Mouse (Mus musculus): ENCODE measurements at regions not wholly inside any gene's neighbourhood (a gene's known extent, or its start where the extent isn't known, plus 50 kb on each side); places are given as distances from the start of the nearest gene placed in this dataset.

- H3K27ac ChIP-seq (ENCODE audit: insufficient read depth, low read depth), result no peak overlapping the region
- in situ Hi-C loops (cut with MboI; ENCODE audit: low pct_ligation_motif_present, low pct_unique_long_range_greater_than_20kb, low sequenced_read_pairs), result no loop called here
Observed at GRCm38 (mm10) chr13:111096071-111096470, 158.7 kb upstream of the Actbl2 start.

GRCm38 (mm10) chr13:111097336-111097735 is 157.5 kb upstream of the Actbl2 start:
- Histone ChIP-seq H3K4me2 (ENCODE audit: insufficient read depth, low read depth, poor library complexity, severe bottlenecking) (no peak overlapping the region; the same call in 1 of the 2 replicates), H3K9ac (ENCODE audit: insufficient read depth, low read depth) (no peak overlapping the region), H3K27ac (ENCODE audit: insufficient read depth, low read depth) (no peak overlapping the region), H3K79me2 (replicated peaks; ENCODE audit: control insufficient read depth, extremely low read depth, insufficient read depth, poor library complexity, severe bottlenecking) (no peaks in the 10 kb centered on the region), H3K36me3 (replicated peaks in 1 of 2; ENCODE audit: control insufficient read depth in 1 of 2, insufficient read depth in 1 of 2, low read length in 1 of 2) (no peaks in the 10 kb centered on the region), H3K9me3 (replicated peaks; ENCODE audit: low read length) (no peaks in the 10 kb centered on the region), H3K27me3 (replicated peaks) (no peaks in the 10 kb centered on the region), H3K4me1 (ENCODE audit: control insufficient read depth in 1 of 2, insufficient read depth in 2 of 2) (no peaks in the 10 kb centered on the region), H3K4me3 (replicated peaks in 1 of 3; ENCODE audit: low read depth in 2 of 3, low read length in 2 of 3, poor library complexity in 1 of 3) (no peak overlapping the region)
- TF ChIP-seq POLR2A (IDR thresholded peaks at IDR 0.05; ENCODE audit: low read depth, low read length) (no peak), POLR2AphosphoS2 (IDR thresholded peaks at IDR 0.05; ENCODE audit: low read depth, low read length) (no peak), HCFC1 (IDR thresholded peaks at IDR 0.05; ENCODE audit: low read depth, low read length) (no peak), ETS1 (conservative IDR thresholded peaks at IDR 0.05; ENCODE audit: low read depth, low read length) (no peak), ZMIZ1 (IDR thresholded peaks at IDR 0.05; ENCODE audit: low read depth, low read length) (no peak), CHD1 (IDR thresholded peaks at IDR 0.05; ENCODE audit: low read depth, low read length) (no peak), JUND (conservative IDR thresholded peaks at IDR 0.05; ENCODE audit: low read depth, low read length) (no peak), TCF12 (IDR thresholded peaks at IDR 0.05; ENCODE audit: low read depth, low read length) (no peak), ZNF384 (IDR thresholded peaks at IDR 0.05; ENCODE audit: low read depth, low read length) (no peak), MAZ (IDR thresholded peaks at IDR 0.05; ENCODE audit: low read depth, low read length) (no peak), RCOR1 (conservative IDR thresholded peaks at IDR 0.05; ENCODE audit: low read depth, low read length) (no peak), NRF1 (IDR thresholded peaks at IDR 0.05; ENCODE audit: low read depth, low read length) (no peak), ZC3H11A (IDR thresholded peaks at IDR 0.05; ENCODE audit: low read depth, low read length) (no peak), ZKSCAN1 (IDR thresholded peaks at IDR 0.05; ENCODE audit: borderline replicate concordance, low read depth, low read length) (no peak)
- in situ Hi-C loops (cut with MboI; ENCODE audit: low pct_ligation_motif_present, low pct_unique_long_range_greater_than_20kb, low sequenced_read_pairs) (no loop called here), dilution Hi-C loops (cut with MboI; ENCODE audit: extremely low pct_ligation_motif_present, extremely low pct_unique_long_range_greater_than_20kb, low sequenced_read_pairs) (no loop called here)
- no peak for DNase-seq (ENCODE audit: extremely low read depth)

More at GRCm38 (mm10) chr13:111096071-111096470, 158.7 kb upstream of the Actbl2 start:
- Histone ChIP-seq H3K27me3 (replicated peaks) (no peaks in the 10 kb centered on the region), H3K4me3 (replicated peaks in 1 of 3; ENCODE audit: low read depth in 2 of 3, low read length in 2 of 3, poor library complexity in 1 of 3) (no peak overlapping the region), H3K9me3 (replicated peaks; ENCODE audit: low read length) (no peaks in the 10 kb centered on the region), H3K4me1 (ENCODE audit: control insufficient read depth in 1 of 2, insufficient read depth in 2 of 2) (no peaks in the 10 kb centered on the region), H3K4me2 (ENCODE audit: insufficient read depth, low read depth, poor library complexity, severe bottlenecking) (no peak overlapping the region), H3K9ac (ENCODE audit: insufficient read depth, low read depth) (no peak overlapping the region), H3K36me3 (replicated peaks in 1 of 2; ENCODE audit: control insufficient read depth in 1 of 2, insufficient read depth in 1 of 2, low read length in 1 of 2) (no peaks in the 10 kb centered on the region), H3K79me2 (replicated peaks; ENCODE audit: control insufficient read depth, extremely low read depth, insufficient read depth, poor library complexity, severe bottlenecking) (no peaks in the 10 kb centered on the region)
- no peak for DNase-seq (ENCODE audit: extremely low read depth)
- TF ChIP-seq GABPA (IDR thresholded peaks at IDR 0.05; ENCODE audit: insufficient replicate concordance, low read depth, low read length) (no peak), ZNF384 (IDR thresholded peaks at IDR 0.05; ENCODE audit: low read depth, low read length) (no peak), MAFK (IDR thresholded peaks at IDR 0.05; ENCODE audit: insufficient replicate concordance, low read length) (no peak), MAX (IDR thresholded peaks at IDR 0.05; ENCODE audit: low read length) (no peak), PAX5 (IDR thresholded peaks at IDR 0.05; ENCODE audit: low read length) (no peak)
- dilution Hi-C loops (cut with MboI; ENCODE audit: extremely low pct_ligation_motif_present, extremely low pct_unique_long_range_greater_than_20kb, low sequenced_read_pairs), result no loop called here

Measured in CH12.LX (cell line).